Comparison of ENCODE assay signal across 7 mouse cellular contexts in genomic region chrX:85676808-85677207, GRCm38 (mm10).
DNase-seq lines count a peak whose midpoint lies in the region; ATAC-seq and TF ChIP-seq lines count a peak whose summit lies in the region.

No protein-coding gene starts in this region.

- H3K4me2 ChIP-seq in hindbrain, embryonic 16.5 days (ENCODE audit: low read length) = no peak overlapping the region

- H3K36me3 ChIP-seq in hindbrain, embryonic 16.5 days (ENCODE audit: control insufficient read depth, insufficient read depth, low read length) = no peaks in the 10 kb centered on the region

- ATAC-seq in hindbrain, embryonic 16.5 days = 0 out of 2 replicates have a peak, but pooled peaks have one; percentile 37

- no peaks in the 10 kb centered on the region for H3K4me1 ChIP-seq in cortical plate, adult 2 months (ENCODE audit: control insufficient read depth, insufficient read depth, low read length)
- no peaks in the 10 kb centered on the region for H3K4me1 ChIP-seq in hindbrain, embryonic 16.5 days (ENCODE audit: control insufficient read depth, insufficient read depth, low read depth, low read length)

- no peak overlapping the region for H3K27ac ChIP-seq in cortical plate, adult 2 months (ENCODE audit: insufficient read depth, low read length)
- no peak overlapping the region for H3K27ac ChIP-seq in hindbrain, embryonic 16.5 days (ENCODE audit: low read depth, low read length)

- H3K9me3 ChIP-seq in hindbrain, embryonic 16.5 days (ENCODE audit: control insufficient read depth, low read length) = no peaks in the 10 kb centered on the region

- peak; percentile 25 for DNase-seq in ovary, postnatal 14 days (ENCODE audit: low spot score)
- DNase-seq in ovary, postnatal 10 days (ENCODE audit: low spot score) = no peak
- DNase-seq in T-cell, adult 2 months (ENCODE audit: low spot score) = peak; percentile 16
- peak; percentile 12 for DNase-seq in left cerebral cortex, postnatal 4 days
- peak; percentile 16 for DNase-seq in retina, adult 2 months (ENCODE audit: low read depth, low spot score)

- TF ChIP-seq POLR2A in cortical plate, adult 2 months (IDR thresholded peaks at IDR 0.05; ENCODE audit: extremely low read depth, insufficient read depth, low read length) = no peak

- TF ChIP-seq CTCF in cortical plate, adult 2 months (IDR thresholded peaks at IDR 0.05; ENCODE audit: extremely low read depth, insufficient read depth, low read length) = peak; percentile 53; the same call in 1 of the 2 replicates

- H3K4me3 ChIP-seq in cortical plate, adult 2 months (ENCODE audit: insufficient read depth, low read length) = no peak overlapping the region
- no peak overlapping the region for H3K4me3 ChIP-seq in hindbrain, embryonic 16.5 days (ENCODE audit: low read length)

- intact Hi-C loops in left cerebral cortex, postnatal 4 days (cut with DNase I) = loop anchor here (5.0 kb wide), 1 partner anchor 240 kb away; no protein-coding TSS in a partner anchor

- no peaks in the 10 kb centered on the region for H3K27me3 ChIP-seq in hindbrain, embryonic 16.5 days (replicated peaks; ENCODE audit: control insufficient read depth, insufficient read depth, low read length)

- H3K9ac ChIP-seq in hindbrain, embryonic 16.5 days (ENCODE audit: low read depth, low read length) = no peak overlapping the region

- WGBS in hindbrain, embryonic 16.5 days = 15% methylated on average over 7 of the region's 7 CpGs
